Mouse (Mus musculus) olfactory bulb, adult 2 months (tissue): ENCODE results near the gene Slc8a3.

ENCODE experiments used
- CTCF ChIP-seq: fragments of 200-500 bp; IDR thresholded peaks from 2 replicates; pipeline ENCODE4 v1.5.1; 2012; ENCODE audit warnings: low read depth, mild to moderate bottlenecking, low read length, moderate library complexity; ENCODE audit not compliant: insufficient read depth
- POLR2A ChIP-seq: fragments of 200-500 bp; IDR thresholded peaks from 2 replicates; pipeline ENCODE4 v1.6.1; 2012; ENCODE audit warnings: mild to moderate bottlenecking, low read depth, low read length, moderate library complexity; ENCODE audit not compliant: insufficient read depth

DNA sequence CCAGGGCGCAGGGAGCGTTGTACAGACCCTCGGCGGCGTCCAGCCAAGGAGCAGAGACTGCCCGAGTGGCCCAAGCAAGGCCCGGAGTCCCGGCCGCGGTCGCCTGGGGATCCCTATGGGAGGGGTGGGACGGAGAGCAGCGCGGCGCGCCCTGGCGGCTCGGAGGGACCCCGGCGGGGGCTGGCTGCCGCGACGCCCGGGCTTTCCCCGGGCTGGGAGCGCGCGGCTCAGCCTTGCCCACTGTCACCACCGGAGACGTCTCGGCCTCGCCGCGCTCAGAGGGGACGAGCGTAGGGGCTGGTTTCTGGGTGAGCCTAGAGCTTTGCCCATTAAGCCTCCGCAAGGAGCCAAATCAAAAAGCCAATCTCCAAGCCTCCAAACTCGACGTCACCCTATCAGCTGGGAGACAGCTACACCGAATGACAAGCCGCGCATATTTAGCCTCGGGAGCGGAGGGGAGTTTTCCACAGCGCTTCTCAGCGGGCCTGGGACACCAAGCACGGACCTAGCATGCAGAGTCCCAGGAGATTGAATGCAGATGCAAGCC lies at the start of gene Slc8a3:
- no peak for TF ChIP-seq CTCF
- TF ChIP-seq POLR2A = no peak
